Mouse (Mus musculus): ENCODE data around the gene Rchy1. TPM values are rescaled to one million over a fixed set of nuclear protein-coding genes. Genes with fewer than 3 reads are reported as not detected.

Rchy1 gene
- polyA plus RNA-seq, 1 experiment from 2014 or later: 65.7 TPM

DNA sequence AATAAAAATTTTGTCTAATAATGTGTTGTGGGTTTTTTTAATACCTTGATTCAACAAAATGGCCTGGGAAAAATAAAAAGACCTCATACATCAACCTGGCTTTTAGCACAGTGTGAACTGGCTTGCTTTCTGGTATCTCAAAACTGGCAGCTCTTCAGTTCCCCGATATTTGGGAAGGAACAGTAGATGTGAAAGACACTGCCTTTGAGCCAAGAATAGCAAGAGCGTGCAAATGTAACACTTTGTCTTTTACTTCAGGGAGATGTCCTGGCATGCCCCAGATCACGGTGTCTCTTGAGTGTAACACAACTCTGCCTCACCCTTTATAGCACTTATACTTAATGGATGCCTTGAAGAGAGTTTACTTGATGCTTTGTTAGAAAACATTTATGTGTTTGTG lies 9.2 kb upstream of the Rchy1 start:
- WGBS: 71% methylated on average over 3 of the region's 3 CpGs
- no peaks in the 10 kb centered on the region for H3K4me1 ChIP-seq (replicated peaks; ENCODE audit: control insufficient read depth, insufficient read depth)
- no peak for DNase-seq (ENCODE audit: low spot score)

DNA sequence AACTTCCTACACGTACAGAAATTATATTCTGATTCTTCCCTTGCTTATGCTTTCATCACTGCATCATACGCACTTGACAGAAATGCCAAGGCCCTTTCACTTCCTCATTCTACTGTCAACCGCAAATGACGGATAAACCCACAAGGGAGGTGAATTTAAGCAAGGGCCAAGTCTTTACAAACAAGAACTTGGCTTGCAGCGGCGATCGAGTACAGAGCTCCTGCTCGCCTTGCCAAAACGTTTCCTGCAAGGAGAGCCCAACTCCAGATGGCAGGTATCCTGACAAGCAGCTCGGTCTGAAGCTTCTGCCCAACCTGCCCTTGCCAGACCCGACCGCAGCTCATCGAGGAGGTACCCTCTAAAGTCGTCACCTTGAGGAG lies 619 bp downstream of the Rchy1 start:
- peak overlapping the region; percentile 63 for H3K4me2 ChIP-seq (replicated peaks; ENCODE audit: low read depth)
- H3K9ac ChIP-seq (ENCODE audit: low read length): peak overlapping the region; percentile 87
- H3K36me3 ChIP-seq (ENCODE audit: control insufficient read depth, insufficient read depth, low read length): peaks cover 1% of the 10 kb centered on the region
- ATAC-seq (ENCODE audit: low FRiP score, low TSS enrichment) (peak; percentile 21; the same call in 1 of the 2 replicates), DNase-seq (ENCODE audit: low spot score) (no peak)
- peak; percentile 66 for TF ChIP-seq EP300 (optimal IDR thresholded peaks at IDR 0.05)
- TF ChIP-seq CTCF (IDR thresholded peaks at IDR 0.05; ENCODE audit: low read depth): no peak
- WGBS: under 1% methylated on average over 14 of the region's 14 CpGs
- H3K9me3 ChIP-seq (ENCODE audit: control insufficient read depth, low read length): no peaks in the 10 kb centered on the region
- no peaks in the 10 kb centered on the region for H3K27me3 ChIP-seq (ENCODE audit: control insufficient read depth, insufficient read depth, low read length)
- H3K27ac ChIP-seq (replicated peaks): peak overlapping the region; percentile 99
- peak overlapping the region; percentile 74 for H3K4me3 ChIP-seq (ENCODE audit: low read depth, low read length)
- peaks cover 7% of the 10 kb centered on the region for H3K4me1 ChIP-seq (replicated peaks; ENCODE audit: control insufficient read depth, insufficient read depth)

More for the DNA sequence above, 9.2 kb upstream of the Rchy1 start:
- H3K4me3 ChIP-seq (ENCODE audit: low read depth, low read length): no peak overlapping the region
- TF ChIP-seq EP300 (optimal IDR thresholded peaks at IDR 0.05) (no peak), CTCF (IDR thresholded peaks at IDR 0.05; ENCODE audit: low read depth) (no peak)
- no peak for ATAC-seq (ENCODE audit: low FRiP score, low TSS enrichment)
- H3K27ac ChIP-seq (replicated peaks): no peak overlapping the region
- no peaks in the 10 kb centered on the region for H3K36me3 ChIP-seq (ENCODE audit: control insufficient read depth, insufficient read depth, low read length)
- no peaks in the 10 kb centered on the region for H3K27me3 ChIP-seq (ENCODE audit: control insufficient read depth, insufficient read depth, low read length)
- H3K9me3 ChIP-seq (ENCODE audit: control insufficient read depth, low read length): no peaks in the 10 kb centered on the region
- no peak overlapping the region for H3K4me2 ChIP-seq (replicated peaks; ENCODE audit: low read depth)
- H3K9ac ChIP-seq (ENCODE audit: low read length): no peak overlapping the region

DNA sequence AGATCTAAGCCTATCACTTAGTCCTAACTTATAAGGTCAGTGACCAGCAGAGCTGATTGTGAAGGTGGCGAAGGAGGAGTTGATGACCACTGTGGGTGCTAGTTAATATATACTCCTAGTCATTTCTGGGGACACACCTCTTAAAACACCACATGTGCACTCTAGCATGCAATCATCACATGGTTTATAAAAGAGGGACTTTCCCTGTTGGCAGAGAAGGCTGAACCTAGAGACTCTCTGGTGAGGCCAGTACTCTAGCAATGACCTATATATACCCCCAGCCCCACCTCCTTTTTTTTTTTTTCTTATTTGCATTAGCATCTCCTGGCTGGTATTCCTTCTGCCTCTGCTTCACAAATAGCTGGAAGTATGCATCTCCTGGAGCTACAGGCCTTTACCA lies 1.5 kb downstream of the Rchy1 start:
- peak overlapping the region; percentile 87; the same call in 1 of the 2 replicates for H3K9ac ChIP-seq (ENCODE audit: low read length)
- peak overlapping the region; percentile 63 for H3K4me2 ChIP-seq (replicated peaks; ENCODE audit: low read depth)
- peak overlapping the region; percentile 73; the same call in 1 of the 2 replicates for H3K27ac ChIP-seq (replicated peaks)
- H3K9me3 ChIP-seq (ENCODE audit: control insufficient read depth, low read length): no peaks in the 10 kb centered on the region
- WGBS: 70% methylated on average over 1 of the region's 1 CpGs
- H3K36me3 ChIP-seq (ENCODE audit: control insufficient read depth, insufficient read depth, low read length): peaks cover 5% of the 10 kb centered on the region
- no peaks in the 10 kb centered on the region for H3K27me3 ChIP-seq (ENCODE audit: control insufficient read depth, insufficient read depth, low read length)
- H3K4me1 ChIP-seq (replicated peaks; ENCODE audit: control insufficient read depth, insufficient read depth): peaks cover 7% of the 10 kb centered on the region
- DNase-seq (ENCODE audit: low spot score) (no peak), ATAC-seq (ENCODE audit: low FRiP score, low TSS enrichment) (peak; percentile 62)
- peak overlapping the region; percentile 74 for H3K4me3 ChIP-seq (ENCODE audit: low read depth, low read length)
- TF ChIP-seq EP300 (optimal IDR thresholded peaks at IDR 0.05) (no peak), CTCF (IDR thresholded peaks at IDR 0.05; ENCODE audit: low read depth) (no peak)

DNA sequence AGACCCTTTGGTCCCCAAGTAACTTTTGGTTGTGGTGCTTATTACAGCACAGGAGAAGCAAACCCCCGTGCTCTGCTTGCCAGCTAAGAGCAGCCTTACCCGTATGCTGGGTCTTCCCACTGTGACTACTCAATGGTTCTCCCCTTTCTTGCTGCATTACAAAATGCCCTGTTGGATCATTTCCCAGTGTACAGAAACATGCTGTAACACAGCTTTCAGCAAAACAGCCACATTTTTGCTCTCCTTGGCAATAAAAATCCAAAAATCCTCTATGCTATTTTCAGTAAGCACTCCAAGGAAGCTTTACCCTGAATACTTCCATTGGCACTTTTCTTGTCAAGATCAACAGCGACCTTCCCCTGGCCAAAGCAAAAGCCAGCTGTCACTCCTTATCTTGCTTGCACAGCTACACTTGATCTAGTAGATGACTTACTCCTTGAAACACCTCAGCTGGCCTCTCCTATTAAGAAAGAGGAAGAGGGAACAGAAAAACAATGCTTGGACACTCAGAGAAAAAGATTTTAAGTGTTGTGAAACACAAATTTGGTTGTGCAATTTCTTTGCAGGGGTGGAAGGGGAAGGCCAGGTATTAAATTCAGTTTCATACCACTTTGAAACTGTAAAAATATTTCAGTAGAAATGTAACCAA lies 2.1 kb downstream of the Rchy1 start:
- peaks cover 5% of the 10 kb centered on the region for H3K36me3 ChIP-seq (ENCODE audit: control insufficient read depth, insufficient read depth, low read length)

DNA sequence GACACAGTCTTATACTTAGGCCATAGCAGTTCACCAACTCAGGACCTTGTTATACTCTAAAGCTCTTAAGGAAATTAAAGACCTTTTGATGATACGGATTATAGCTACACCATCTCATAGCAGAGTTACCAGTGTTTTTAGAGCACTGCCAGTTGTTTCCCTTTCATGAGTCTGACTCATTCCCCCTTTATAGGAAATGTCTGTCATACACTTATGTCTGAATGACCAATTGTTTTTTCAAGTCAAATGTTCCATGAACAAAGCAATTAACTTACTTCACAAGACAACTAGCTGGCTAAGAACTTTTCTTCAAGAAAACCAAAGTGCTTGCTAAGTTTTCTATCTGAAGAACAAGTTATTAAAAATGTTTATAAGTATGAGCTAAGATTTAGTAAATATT lies 2.9 kb downstream of the Rchy1 start:
- no peak overlapping the region for H3K9ac ChIP-seq (ENCODE audit: low read length)
- WGBS: 41% methylated on average over 1 of the region's 1 CpGs
- peaks cover 5% of the 10 kb centered on the region for H3K36me3 ChIP-seq (ENCODE audit: control insufficient read depth, insufficient read depth, low read length)

More for the DNA sequence above, 2.1 kb downstream of the Rchy1 start:
- Histone ChIP-seq H3K9me3 (ENCODE audit: control insufficient read depth, low read length) (no peaks in the 10 kb centered on the region), H3K9ac (ENCODE audit: low read length) (peak overlapping the region; percentile 45), H3K27ac (replicated peaks) (peak overlapping the region; percentile 80), H3K27me3 (ENCODE audit: control insufficient read depth, insufficient read depth, low read length) (no peaks in the 10 kb centered on the region), H3K4me3 (ENCODE audit: low read depth, low read length) (peak overlapping the region; percentile 74; the same call in 1 of the 2 replicates), H3K4me2 (replicated peaks; ENCODE audit: low read depth) (peak overlapping the region; percentile 63), H3K4me1 (replicated peaks; ENCODE audit: control insufficient read depth, insufficient read depth) (peaks cover 7% of the 10 kb centered on the region)
- no peak for ATAC-seq (ENCODE audit: low FRiP score, low TSS enrichment)
- DNase-seq (ENCODE audit: low spot score): no peak
- 29% methylated on average over 3 of the region's 3 CpGs for WGBS
- no peak for TF ChIP-seq CTCF (IDR thresholded peaks at IDR 0.05; ENCODE audit: low read depth)
- TF ChIP-seq EP300 (optimal IDR thresholded peaks at IDR 0.05): no peak

DNA sequence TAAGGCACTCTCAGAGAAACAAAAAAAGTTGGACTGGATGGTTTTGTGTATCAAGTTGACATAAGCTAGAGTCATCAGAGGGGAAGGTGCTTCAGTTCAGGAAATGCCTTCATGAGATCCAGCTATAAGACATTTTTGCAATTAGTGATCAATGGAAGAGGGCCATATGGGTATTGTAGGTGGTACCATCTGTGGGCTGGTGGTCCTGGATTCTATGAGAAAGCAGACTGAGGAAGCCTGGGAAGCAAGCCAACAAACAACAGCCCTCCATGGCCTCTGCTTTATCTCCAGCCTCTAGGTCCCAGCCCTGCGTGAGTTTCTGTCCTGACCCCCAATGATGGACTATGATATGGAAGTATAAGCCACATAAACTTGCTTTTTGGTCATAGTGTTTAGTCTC lies 3.8 kb downstream of the Rchy1 start:
- TF ChIP-seq CTCF (IDR thresholded peaks at IDR 0.05; ENCODE audit: low read depth) (no peak), EP300 (optimal IDR thresholded peaks at IDR 0.05) (no peak)
- Histone ChIP-seq H3K4me1 (replicated peaks; ENCODE audit: control insufficient read depth, insufficient read depth) (peaks cover 7% of the 10 kb centered on the region), H3K36me3 (ENCODE audit: control insufficient read depth, insufficient read depth, low read length) (peaks cover 5% of the 10 kb centered on the region), H3K4me3 (ENCODE audit: low read depth, low read length) (no peak overlapping the region), H3K9me3 (ENCODE audit: control insufficient read depth, low read length) (no peaks in the 10 kb centered on the region), H3K9ac (ENCODE audit: low read length) (no peak overlapping the region), H3K27ac (replicated peaks) (no peak overlapping the region), H3K27me3 (ENCODE audit: control insufficient read depth, insufficient read depth, low read length) (no peaks in the 10 kb centered on the region), H3K4me2 (replicated peaks; ENCODE audit: low read depth) (no peak overlapping the region)
- no peak for ATAC-seq (ENCODE audit: low FRiP score, low TSS enrichment)
- 68% methylated on average over 1 of the region's 1 CpGs for WGBS
- no peak for DNase-seq (ENCODE audit: low spot score)

More for the DNA sequence above, 2.9 kb downstream of the Rchy1 start:
- H3K27ac ChIP-seq (replicated peaks): no peak overlapping the region; the same call in 1 of the 2 replicates
- H3K9me3 ChIP-seq (ENCODE audit: control insufficient read depth, low read length): no peaks in the 10 kb centered on the region
- H3K27me3 ChIP-seq (ENCODE audit: control insufficient read depth, insufficient read depth, low read length): no peaks in the 10 kb centered on the region
- TF ChIP-seq CTCF (IDR thresholded peaks at IDR 0.05; ENCODE audit: low read depth) (no peak), EP300 (optimal IDR thresholded peaks at IDR 0.05) (no peak)
- H3K4me2 ChIP-seq (replicated peaks; ENCODE audit: low read depth): peak overlapping the region; percentile 63
- no peak overlapping the region for H3K4me3 ChIP-seq (ENCODE audit: low read depth, low read length)
- peaks cover 7% of the 10 kb centered on the region for H3K4me1 ChIP-seq (replicated peaks; ENCODE audit: control insufficient read depth, insufficient read depth)
- no peak for DNase-seq (ENCODE audit: low spot score)
- ATAC-seq (ENCODE audit: low FRiP score, low TSS enrichment): no peak

All from stomach, postnatal 0 days (tissue).